9 mouse cellular contexts compared by ENCODE assay signal in genomic region chr4:150098880-150099279, GRCm38 (mm10). TPM values are rescaled to one million over a fixed set of nuclear protein-coding genes. Genes with fewer than 3 reads are reported as not detected.
DNase-seq lines count a peak whose midpoint lies in the region.
"Had no signal": no experiment of that assay in that cellular context is flagged by ENCODE, and none has a peak within 500 bp of the region (broad histone marks: within the 10 kb centered on the region; RNA-seq: fewer than 3 reads in every experiment).

No protein-coding gene starts in this region.

- no peak overlapping the region for H3K4me3 ChIP-seq in heart, embryonic 10.5 days
- H3K4me3 ChIP-seq: liver, embryonic 13.5 days had no signal

- H3K4me1 ChIP-seq in heart, embryonic 10.5 days = peaks cover 31% of the 10 kb centered on the region

- H3K36me3 ChIP-seq in heart, embryonic 10.5 days = peaks cover 14% of the 10 kb centered on the region; the same call in 1 of the 2 replicates
- H3K36me3 ChIP-seq: liver, embryonic 13.5 days had no signal

- H3K27ac ChIP-seq in heart, embryonic 10.5 days = no peak overlapping the region
- H3K27ac ChIP-seq: liver, embryonic 13.5 days had no signal

- 20% methylated on average over 10 of the region's 10 CpGs for WGBS in heart, embryonic 10.5 days
- WGBS in large intestine, adult 2 months = 16% methylated on average over 10 of the region's 10 CpGs

- H3K9me3 ChIP-seq in heart, embryonic 10.5 days = no peaks in the 10 kb centered on the region
- H3K9me3 ChIP-seq: liver, embryonic 13.5 days had no signal

- DNase-seq in heart, adult 11 months = peak; percentile 96
- DNase-seq in heart, embryonic 10.5 days (ENCODE audit: low spot score) = no peak
- DNase-seq in adrenal gland, adult 2 months = peak; percentile 54
- DNase-seq in embryo, embryonic 11 days = peak; percentile 79
- DNase-seq in heart, adult 8-10 months (ENCODE audit: low spot score) = peak; percentile 83
- peak; percentile 47 for DNase-seq in large intestine, adult 2 months (ENCODE audit: low read depth, low spot score)
- DNase-seq in lung, postnatal 14 days = peak; percentile 77
- peak; percentile 84 for DNase-seq in retina, postnatal 1 day
- DNase-seq: liver, embryonic 13.5 days had no signal

- H3K27me3 ChIP-seq in heart, embryonic 10.5 days (ENCODE audit: insufficient read depth, poor library complexity, severe bottlenecking) = peaks cover 75% of the 10 kb centered on the region

RNA-seq across cellular contexts. Expression of gene Gpr157, which starts 11.7 kb away (rescaled TPM):
- polyA plus RNA-seq in heart, embryonic 10.5 days (2016; fragmentation: Nextera tagmentation; extraction: Ambion mirVana) = 0.85 and 2.0 TPM in 2 replicates
- 1 to 10 TPM; 1.0 to 2.0 TPM for total RNA-seq in adrenal gland, adult 2 months (2021)
- polyA plus RNA-seq in adrenal gland, adult 2 months (2012; rRNA removed) = 1.9 and 2.2 TPM in 2 replicates
- 10 to 100 TPM; 28.8 to 42.7 (median 39.0) TPM for total RNA-seq in heart, adult 8-10 months (2022)
- 0.86 and 1.6 TPM in 2 replicates for polyA plus RNA-seq in large intestine, adult 2 months (2012; rRNA removed)

RNA-seq across cellular contexts. Expression of gene Slc2a5, which starts 20.2 kb away (rescaled TPM):
- polyA plus RNA-seq in heart, embryonic 10.5 days (2016; fragmentation: Nextera tagmentation; extraction: Ambion mirVana) = 1.2 and 1.3 TPM in 2 replicates
- 1 to 10 TPM in 1 of 2 experiments, under 1 TPM in 1; 0.90 to 9.9 TPM for total RNA-seq in adrenal gland, adult 2 months (2021)
- polyA plus RNA-seq in adrenal gland, adult 2 months (2012; rRNA removed) = 8.9 and 10.5 TPM in 2 replicates
- under 1 TPM in 1 of 4 experiments, not detected in 3; 0.55 TPM for total RNA-seq in heart, adult 8-10 months (2022)
- polyA plus RNA-seq in large intestine, adult 2 months (2012; rRNA removed) = 20.2 and 76.2 TPM in 2 replicates

RNA-seq across cellular contexts. Expression of gene Slc2a7, which starts 49.9 kb away (rescaled TPM):
- not detected in 2 replicates for polyA plus RNA-seq in heart, embryonic 10.5 days (2016; fragmentation: Nextera tagmentation; extraction: Ambion mirVana)
- total RNA-seq in adrenal gland, adult 2 months (2021) = not detected
- polyA plus RNA-seq in adrenal gland, adult 2 months (2012; rRNA removed) = not detected in 2 replicates
- not detected for total RNA-seq in heart, adult 8-10 months (2022)
- polyA plus RNA-seq in large intestine, adult 2 months (2012; rRNA removed) = 6.9 and 33.5 TPM in 2 replicates
- polyA plus RNA-seq: liver, embryonic 13.5 days had no signal
